Mouse (Mus musculus) cerebellum, adult 11-12 months (tissue): ENCODE measurements around the gene Pcca.

Experiments used
- DNase-seq: peaks from one replicate; pipeline ENCODE4 v3.0.0; 2022

The Pcca gene

DNA sequence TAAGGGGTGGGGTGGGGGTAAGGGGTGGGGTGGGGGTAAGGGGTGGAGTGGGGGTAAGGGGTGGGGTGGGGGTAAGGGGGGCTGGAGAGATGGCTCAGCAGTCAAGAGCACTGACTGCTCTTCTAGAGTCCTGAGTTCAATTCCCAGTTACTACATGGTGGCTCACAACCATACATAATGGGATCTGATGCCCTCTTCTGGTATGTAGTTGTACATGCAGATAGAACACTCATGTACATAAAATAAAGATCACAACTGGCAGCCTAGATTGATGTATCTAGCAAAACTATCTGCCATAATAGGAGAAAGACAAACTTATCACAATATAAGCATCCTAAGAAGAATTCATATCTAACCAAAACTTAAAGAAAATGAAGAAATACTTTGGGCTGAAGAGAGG, 364.4 kb downstream of the Pcca start:
- DNase-seq, result peak; percentile 1

DNA sequence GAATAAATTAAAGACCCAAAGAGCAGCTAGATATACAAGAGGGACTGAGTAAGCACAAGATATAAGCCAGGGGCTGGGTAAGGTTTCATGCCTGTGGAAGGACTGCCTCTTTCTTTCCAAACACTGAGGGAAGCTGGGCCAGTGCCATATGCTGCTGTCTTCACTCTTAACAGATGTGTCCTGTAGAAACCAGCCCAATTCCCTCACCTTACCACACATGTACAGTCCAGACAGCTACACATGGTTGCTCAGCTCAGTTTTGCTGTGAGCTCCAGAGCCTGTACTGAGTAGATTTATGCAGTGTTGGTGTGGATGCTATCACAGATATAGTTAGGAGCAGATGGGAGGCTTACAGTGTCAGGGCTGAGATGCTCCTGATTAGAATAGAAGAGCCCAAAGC, 366.6 kb downstream of the Pcca start:
- no peak for DNase-seq

DNA sequence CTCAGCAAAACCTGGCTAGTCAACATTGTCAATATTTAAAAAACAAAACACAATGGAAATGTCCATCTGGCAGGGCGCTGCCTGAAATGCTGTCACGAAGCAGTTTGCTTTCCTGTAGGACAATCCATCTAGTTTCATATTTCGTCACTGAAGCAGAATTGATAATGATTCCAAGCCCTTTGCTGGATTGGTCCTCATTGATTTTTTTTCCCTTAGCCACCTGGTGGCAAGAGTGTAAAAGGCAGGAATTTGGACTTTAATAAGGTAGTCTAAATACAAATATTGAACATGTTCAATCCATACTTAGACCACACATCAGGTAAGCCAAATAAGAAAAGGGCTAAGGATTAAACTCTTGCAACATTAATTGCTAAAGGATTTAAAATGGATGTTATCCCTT, 367.1 kb downstream of the Pcca start:
- DNase-seq, result no peak

DNA sequence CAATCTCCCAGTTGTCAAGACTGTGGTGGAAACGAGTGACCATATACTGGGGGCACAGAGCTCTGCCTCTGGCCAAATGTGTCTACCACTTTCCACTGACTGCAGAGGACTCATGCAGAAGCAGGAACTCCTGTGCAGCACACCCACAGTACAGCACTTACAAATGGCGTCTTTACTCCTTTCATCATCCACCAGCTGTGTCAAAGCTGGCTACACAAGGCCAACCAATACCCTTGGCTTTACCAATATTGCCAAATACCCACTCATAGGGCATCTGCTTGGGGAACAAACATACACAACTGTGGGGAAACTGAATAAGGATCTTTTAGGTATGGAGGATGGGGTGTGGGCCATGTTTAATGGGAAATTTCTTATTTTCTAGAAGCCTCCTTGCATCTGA, 367.6 kb downstream of the Pcca start:
- DNase-seq, result no peak

DNA sequence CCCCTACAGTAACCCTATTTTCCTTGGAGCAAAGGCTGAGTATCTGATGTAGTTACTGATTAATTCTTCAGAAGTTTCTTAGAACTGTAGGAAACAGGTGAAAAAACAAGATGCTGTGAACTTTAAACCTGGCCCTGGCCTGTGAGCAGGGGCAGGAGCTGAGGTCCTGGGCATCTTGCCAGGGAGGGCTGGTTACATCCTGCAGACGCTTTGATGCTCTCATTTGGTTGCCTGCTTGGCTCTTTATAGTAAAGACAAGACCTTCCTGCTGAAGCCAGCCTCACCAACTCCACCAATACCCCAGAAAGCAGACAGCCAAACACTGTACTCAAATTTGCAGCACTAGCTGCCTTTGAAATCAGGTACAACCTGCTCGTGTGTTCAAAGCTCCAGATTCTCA, 368.0 kb downstream of the Pcca start:
- peak; percentile 78 for DNase-seq

DNA sequence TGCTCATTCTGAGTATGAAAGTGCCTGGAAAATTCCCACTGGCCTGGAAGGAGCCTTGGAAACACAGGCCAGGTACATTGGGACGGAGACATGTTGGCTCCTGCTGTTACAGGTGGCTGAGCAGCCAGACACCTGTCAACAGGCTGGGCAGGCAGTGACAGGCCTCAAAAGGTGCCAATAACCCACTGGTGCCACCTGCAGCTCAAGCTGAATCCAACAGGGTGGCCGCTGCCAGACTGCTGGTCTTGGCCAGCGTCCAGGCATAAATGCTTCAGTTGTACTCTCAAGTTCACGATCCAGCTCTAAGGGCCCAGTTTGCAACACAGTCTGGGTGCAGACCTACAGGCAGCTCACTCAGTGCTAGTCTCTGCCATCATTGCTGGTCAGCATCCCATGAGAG, 368.8 kb downstream of the Pcca start:
- DNase-seq, result peak; percentile 98

DNA sequence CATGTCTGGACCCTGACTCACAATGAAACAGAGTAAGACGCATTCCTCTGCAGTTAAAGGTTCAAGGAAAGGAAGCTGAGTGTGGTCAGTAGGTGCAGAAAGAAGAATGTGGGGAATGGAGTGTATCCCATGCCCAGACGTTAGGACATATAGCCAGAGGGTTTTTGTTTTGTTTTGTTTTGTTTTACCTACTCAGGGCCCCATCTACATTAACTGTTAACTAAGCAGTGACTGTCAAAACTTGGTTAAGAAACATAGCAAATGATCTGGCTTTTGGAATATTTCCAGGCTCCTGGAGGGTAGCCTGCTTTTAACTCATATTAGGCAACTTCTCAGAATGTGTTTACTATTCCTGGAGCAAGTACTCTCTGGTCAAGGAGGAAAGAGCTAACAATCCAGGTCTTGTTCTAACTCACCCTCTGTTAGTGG, 369.8 kb downstream of the Pcca start:
- DNase-seq, result no peak

DNA sequence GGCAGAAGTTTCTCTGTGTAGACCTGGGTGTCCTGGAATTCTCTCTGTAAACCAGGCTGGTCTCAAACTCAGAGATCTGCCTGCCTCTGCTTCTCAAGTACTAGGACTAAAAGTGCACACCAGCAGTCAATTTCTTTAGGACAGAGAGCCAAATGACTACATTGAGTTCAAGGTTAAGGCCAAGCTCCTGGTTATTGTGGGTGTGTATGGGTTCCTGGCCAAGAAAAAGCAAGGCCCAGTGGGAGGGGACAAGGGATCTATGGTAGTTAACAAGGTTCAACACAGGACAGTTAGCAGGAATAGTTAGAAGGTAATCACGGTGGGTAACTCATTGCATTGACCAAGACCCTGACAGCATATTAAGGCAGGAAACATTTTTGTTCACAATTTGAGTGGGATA, 370.9 kb downstream of the Pcca start:
- DNase-seq, result peak; percentile 27

DNA sequence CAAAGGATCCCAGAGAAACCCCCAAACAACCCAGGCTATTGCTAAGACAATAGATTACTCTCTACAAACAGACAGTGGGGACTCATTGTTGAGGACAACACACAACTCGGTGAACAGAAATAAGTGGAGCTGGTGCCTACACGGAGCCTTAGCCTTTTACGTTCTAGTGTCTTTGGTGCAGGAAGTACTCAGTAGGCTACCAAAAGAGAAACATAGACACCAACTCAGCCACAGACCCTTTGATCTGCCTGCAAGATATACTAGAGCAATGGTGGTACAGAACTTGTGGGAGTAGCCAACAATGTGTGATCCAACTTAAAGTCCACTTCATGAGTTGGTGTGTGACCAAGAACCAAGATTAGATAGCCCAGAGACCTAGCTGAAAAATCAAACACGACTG, 374.0 kb downstream of the Pcca start:
- DNase-seq, result peak; percentile 6

DNA sequence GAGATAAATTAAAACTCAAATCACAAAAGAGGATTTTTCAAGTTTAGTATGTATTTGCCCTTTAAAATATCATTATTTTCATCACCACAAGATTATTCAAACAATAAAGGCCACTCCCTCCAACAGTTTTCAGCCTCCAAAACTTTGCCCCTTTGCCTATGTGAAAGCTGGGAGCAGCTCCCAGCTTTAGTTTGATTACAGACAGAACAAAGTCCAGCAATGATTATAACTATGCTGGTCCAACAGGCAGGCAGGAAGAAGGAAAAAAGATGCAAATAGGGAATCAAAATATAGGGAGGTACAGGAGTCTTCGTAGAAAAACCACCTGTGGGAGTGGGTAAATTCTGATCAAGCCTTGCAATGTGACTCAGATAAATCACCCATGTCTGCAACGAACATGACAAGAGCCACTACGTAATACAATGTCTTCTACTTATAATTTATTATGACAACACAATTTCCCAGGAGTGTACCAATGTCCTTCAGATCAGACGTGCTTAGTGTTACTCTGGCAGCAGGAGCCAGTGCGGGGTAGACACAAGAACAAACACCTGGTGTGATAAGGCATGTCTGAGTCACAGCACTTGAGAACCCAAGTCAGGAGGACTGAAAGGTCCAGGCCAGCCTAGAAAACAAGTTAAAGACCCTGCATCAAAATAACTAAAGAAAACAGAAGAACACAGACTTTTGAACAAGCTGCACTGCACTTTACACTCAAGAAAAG, 375.4 kb downstream of the Pcca start:
- peak; percentile 10 for DNase-seq

DNA sequence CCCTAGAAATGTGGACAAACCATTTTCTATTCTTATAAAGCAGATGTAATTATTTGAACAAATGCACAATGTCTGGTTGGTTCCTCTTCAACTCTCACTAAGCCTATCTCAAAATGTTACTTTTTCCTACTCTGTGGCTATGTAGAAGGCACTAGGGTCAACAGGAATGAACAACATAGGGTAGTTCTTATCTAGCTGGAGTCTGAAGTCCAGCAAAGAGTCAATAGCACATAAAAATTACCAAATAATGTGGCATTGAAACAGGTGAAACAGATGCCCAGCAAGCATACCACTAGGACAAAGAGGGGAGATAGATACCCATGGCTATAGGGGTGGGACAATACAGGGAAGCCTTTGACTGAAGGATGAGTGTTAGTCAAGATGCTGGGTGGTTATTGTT, 377.1 kb downstream of the Pcca start:
- DNase-seq, result no peak

DNA sequence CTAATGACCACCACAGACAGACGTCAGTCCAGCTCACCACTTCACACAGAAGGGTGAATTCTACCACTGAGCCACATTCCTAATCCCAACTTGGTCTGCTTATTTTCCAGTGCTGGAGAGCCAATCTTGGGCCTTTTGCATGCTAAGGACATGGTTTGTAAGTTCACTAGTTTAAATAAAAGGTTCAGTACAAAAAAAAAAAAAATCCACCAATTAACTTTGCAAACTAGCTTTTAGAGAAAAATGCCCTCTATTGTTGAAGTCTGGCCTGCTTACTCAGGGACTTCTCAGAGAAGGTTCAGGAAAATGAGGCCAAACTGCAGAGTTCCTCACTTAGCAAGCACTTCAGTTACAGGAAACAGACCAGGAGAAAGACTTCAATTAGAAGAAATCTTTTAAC, 378.0 kb downstream of the Pcca start:
- DNase-seq, result peak; percentile 9

DNA sequence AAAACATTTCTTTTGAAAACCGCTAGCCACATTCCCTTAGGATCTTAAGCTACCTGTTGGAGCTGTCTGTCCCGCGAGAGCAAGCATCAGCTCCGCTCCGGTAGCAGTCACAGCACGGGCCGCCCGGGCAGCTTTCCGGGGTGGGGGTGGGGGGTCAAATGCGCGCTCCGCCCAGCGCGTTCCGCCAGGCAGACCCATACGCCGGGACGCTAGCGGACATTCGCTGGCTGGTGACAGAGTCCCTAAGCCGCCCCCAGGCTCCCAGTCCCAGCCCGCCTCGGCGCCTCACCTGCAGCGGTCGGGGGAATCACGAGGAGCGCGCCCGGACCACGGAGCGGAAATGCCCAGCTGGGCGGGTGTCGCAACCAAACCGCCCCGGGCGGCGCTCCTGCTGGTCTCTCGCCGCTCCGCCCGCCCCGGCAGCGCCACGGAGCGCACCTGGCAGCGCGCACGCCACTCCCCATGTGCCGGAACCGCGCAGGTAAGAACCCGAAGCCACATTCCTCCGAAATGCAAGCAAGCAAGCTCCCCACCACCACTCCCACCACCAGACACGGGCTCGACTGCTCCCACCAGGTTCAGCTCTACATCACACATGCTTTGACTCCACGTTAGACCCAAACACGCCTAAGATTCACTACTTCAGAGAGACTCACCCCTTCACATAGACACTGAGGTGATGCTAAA, 378.8 kb downstream of the Pcca start:
- DNase-seq, result peak; percentile 83

DNA sequence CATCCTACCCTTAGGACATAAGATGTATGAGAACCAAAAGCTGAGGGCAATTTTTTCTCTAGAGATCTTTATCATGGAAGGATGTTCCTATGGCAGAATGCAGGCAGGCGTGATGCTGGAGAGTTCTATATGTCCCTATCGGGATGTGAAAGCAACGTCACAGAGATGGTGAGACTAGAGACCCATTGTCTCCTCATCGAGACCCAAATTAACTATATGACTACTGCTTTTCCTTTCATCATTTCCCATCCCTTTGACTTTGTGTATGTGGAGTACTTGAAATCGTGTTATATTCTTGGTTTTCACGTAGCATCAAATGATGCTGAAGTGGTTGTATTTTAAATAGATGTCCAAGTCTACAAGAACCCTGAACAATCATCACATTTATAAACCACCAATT, 379.5 kb downstream of the Pcca start, which contains the start of gene Ggact:
Gene Ggact (minus strand): TSS at position 101 of the 400 bp plus-strand sequence.
- no peak for DNase-seq

DNA sequence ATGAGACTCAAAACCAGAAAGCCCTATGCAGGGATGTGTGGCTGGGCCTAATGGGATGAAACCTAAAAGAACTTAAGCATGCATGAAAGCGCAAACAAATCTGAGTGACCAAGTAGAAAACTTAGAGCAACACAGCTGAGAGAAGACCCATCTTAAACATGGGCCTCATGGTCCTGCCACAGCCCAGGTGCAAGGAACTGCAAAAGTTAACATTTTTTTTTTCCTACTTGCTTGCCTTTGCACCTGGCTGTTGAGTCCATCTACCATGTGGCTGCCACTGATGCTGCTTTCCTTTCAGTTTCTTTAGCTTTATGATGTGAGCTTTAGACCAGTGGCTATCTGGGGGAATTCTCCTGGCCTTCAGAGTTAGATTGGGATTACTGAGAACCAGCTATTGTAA, 383.6 kb downstream of the Pcca start:
- DNase-seq, result no peak

DNA sequence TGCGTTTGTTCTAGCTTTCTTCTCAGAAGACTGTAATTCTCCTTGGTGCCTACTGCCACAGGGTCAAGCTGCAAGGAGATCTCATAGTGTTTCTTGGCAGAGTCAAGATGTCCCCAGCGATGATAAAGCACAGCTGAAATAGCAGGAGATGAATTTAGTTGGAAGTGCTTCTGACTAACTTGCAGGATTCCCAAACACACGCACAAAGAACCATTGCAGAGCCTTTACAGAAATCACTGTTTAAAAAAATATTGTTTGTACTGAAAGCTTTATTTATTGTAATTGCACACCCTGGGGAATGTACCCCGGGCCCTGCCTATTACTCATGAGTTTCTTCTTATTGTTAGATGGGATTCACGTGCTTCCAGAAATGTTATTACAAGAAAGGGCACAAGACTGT, 385.9 kb downstream of the Pcca start:
- no peak for DNase-seq

DNA sequence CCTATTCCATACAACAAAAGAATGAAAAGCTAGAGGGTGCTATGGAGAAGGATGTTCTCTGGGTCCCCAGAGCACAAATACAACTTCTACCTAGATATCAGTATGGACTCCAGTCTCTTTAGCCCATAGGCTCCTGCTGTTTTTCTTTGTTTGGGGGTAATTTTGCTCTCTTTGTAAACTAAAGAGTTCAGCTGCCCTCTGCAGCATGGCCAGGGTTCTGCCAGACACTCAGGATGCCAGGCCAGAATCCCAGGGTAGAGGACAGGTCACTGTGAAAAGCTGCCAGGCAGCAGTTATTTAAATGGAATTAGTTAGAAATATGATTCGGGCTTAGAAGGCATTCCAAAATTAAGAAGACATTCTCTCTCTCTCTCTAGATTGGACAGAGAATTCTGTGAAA, 402.3 kb downstream of the Pcca start:
- DNase-seq, result no peak
